Mouse (Mus musculus) liver, adult 2 months (tissue): ENCODE results near the gene Kdm2a.

Experiments
- CTCF ChIP-seq: fragments of 200-500 bp; IDR thresholded peaks from 2 replicates; pipeline ENCODE4 v1.5.1; 2011; ENCODE audit warnings: low read depth, low read length, control low read depth
- POLR2A ChIP-seq: fragments of 200-500 bp; IDR thresholded peaks from 2 replicates; pipeline ENCODE4 v1.6.1; 2011; ENCODE audit warnings: low read length, control low read depth; ENCODE audit not compliant: insufficient read depth; ENCODE audit errors: extremely low read depth

GRCm38 (mm10) chr19:4331273-4331672 is 66.8 kb downstream of the Kdm2a start:
- no peak for TF ChIP-seq CTCF
- no peak for TF ChIP-seq POLR2A
